ENCODE assay signal across 11 mouse cellular contexts in genomic region chr2:158144750-158145527, GRCm38 (mm10). TPM values are rescaled to one million over a fixed set of nuclear protein-coding genes. Genes with fewer than 3 reads are reported as not detected.
A peak's percentile ranks its signal among the peaks of the same experiment; 100 is the strongest.
DNase-seq lines count a peak whose midpoint lies in the region; ATAC-seq and TF ChIP-seq lines count a peak whose summit lies in the region.
"Had no signal": no experiment of that assay in that cellular context is flagged by ENCODE, and none has a peak within 500 bp of the region (broad histone marks: within the 10 kb centered on the region; RNA-seq: fewer than 3 reads in every experiment).

No protein-coding gene starts in this region.

- ATAC-seq in heart, embryonic 14.5 days (ENCODE audit: insufficient number of reproducible peaks, insufficient read depth, low FRiP score, low read depth) = no peak
- no peak for ATAC-seq in limb, embryonic 15.5 days (ENCODE audit: insufficient number of reproducible peaks, low FRiP score, low TSS enrichment, low read depth)
- no peak for ATAC-seq in stomach, embryonic 16.5 days (ENCODE audit: insufficient read depth, low FRiP score)
- ATAC-seq: activated CD4-positive, CD25-positive, alpha-beta regulatory T cell, adult 4 months had no signal

- H3K27me3 ChIP-seq in heart, embryonic 14.5 days (ENCODE audit: control insufficient read depth, insufficient read depth, low read length) = no peaks in the 10 kb centered on the region
- H3K27me3 ChIP-seq in spleen, adult 2 months (ENCODE audit: control insufficient read depth, insufficient read depth, low read length) = no peaks in the 10 kb centered on the region
- peaks cover 18% of the 10 kb centered on the region for H3K27me3 ChIP-seq in limb, embryonic 15.5 days
- no peaks in the 10 kb centered on the region for H3K27me3 ChIP-seq in stomach, embryonic 16.5 days (ENCODE audit: control insufficient read depth, insufficient read depth, low read length)

- no peaks in the 10 kb centered on the region for H3K9me3 ChIP-seq in heart, embryonic 14.5 days (ENCODE audit: control insufficient read depth, low read length)
- H3K9me3 ChIP-seq in limb, embryonic 15.5 days = no peaks in the 10 kb centered on the region
- H3K9me3 ChIP-seq in stomach, embryonic 16.5 days (replicated peaks; ENCODE audit: control insufficient read depth, low read length) = no peaks in the 10 kb centered on the region
- H3K9me3 ChIP-seq: forebrain, embryonic 12.5 days had no signal

- intact Hi-C loops in heart, postnatal 14 days (cut with DNase I) = loop anchor here (5.0 kb wide), 2 partner anchors 83 to 98 kb away; no protein-coding TSS in a partner anchor

- no peak for TF ChIP-seq CTCF in spleen, adult 2 months (IDR thresholded peaks at IDR 0.05; ENCODE audit: extremely low read depth, insufficient read depth, insufficient read length, insufficient replicate concordance)

- peak overlapping the region; percentile 85 for H3K4me2 ChIP-seq in heart, embryonic 14.5 days (ENCODE audit: low read length)
- H3K4me2 ChIP-seq in limb, embryonic 15.5 days = peak overlapping the region; percentile 2; the same call in 1 of the 2 replicates
- peak overlapping the region; percentile 57 for H3K4me2 ChIP-seq in stomach, embryonic 16.5 days (ENCODE audit: low read depth, low read length)

- peak overlapping the region; percentile 72 to 99 for H3K27ac ChIP-seq in heart, embryonic 14.5 days (replicated peaks in 1 of 2; ENCODE audit: control insufficient read depth in 1 of 2, insufficient read depth in 1 of 2, low read depth in 2 of 2, low read length in 2 of 2)
- 0 out of 2 replicates have a peak overlapping the region, but pooled peaks have one; percentile 5 for H3K27ac ChIP-seq in spleen, adult 2 months (ENCODE audit: insufficient read depth, low read length)
- H3K27ac ChIP-seq in limb, embryonic 15.5 days = no peak overlapping the region
- H3K27ac ChIP-seq in stomach, embryonic 16.5 days (ENCODE audit: low read length) = peak overlapping the region; percentile 17
- H3K27ac ChIP-seq: forebrain, embryonic 12.5 days had no signal

- no peak for TF ChIP-seq POLR2A in spleen, adult 2 months (IDR thresholded peaks at IDR 0.05; ENCODE audit: low read depth, low read length)

- H3K36me3 ChIP-seq in heart, embryonic 14.5 days (ENCODE audit: control insufficient read depth, insufficient read depth, low read length) = peaks cover 27% of the 10 kb centered on the region
- H3K36me3 ChIP-seq in spleen, adult 2 months (ENCODE audit: control insufficient read depth, insufficient read depth, low read length) = no peaks in the 10 kb centered on the region
- H3K36me3 ChIP-seq in limb, embryonic 15.5 days = no peaks in the 10 kb centered on the region
- no peaks in the 10 kb centered on the region for H3K36me3 ChIP-seq in stomach, embryonic 16.5 days (ENCODE audit: control insufficient read depth, insufficient read depth, low read length)
- H3K36me3 ChIP-seq: forebrain, embryonic 12.5 days had no signal

- 42% methylated on average over 6 of the region's 6 CpGs for WGBS in heart, embryonic 14.5 days
- WGBS in spleen, adult 2 months = 88% methylated on average over 6 of the region's 6 CpGs
- 81% methylated on average over 6 of the region's 6 CpGs for WGBS in limb, embryonic 15.5 days
- 73% methylated on average over 6 of the region's 6 CpGs for WGBS in stomach, embryonic 16.5 days

- no peak for DNase-seq in heart, postnatal 14 days
- no peak for DNase-seq in spleen, adult 2 months (ENCODE audit: low read depth in 1 of 2, low spot score in 2 of 2)
- DNase-seq in spleen, adult 12 weeks (ENCODE audit: low spot score) = no peak
- no peak for DNase-seq in layer of hippocampus, postnatal 25 days (ENCODE audit: extremely low spot score in 1 of 2, low spot score in 1 of 2)
- no peak for DNase-seq in ovary, postnatal 14 days (ENCODE audit: low spot score)
- DNase-seq: cerebellum, adult 11-12 months had no signal

- peak overlapping the region; percentile 71 to 74 for H3K4me3 ChIP-seq in heart, embryonic 14.5 days (ENCODE audit: control insufficient read depth in 1 of 2, insufficient read depth in 1 of 2, low read depth in 1 of 2, low read length in 2 of 2)
- peak overlapping the region; percentile 25; the same call in 1 of the 2 replicates for H3K4me3 ChIP-seq in spleen, adult 2 months (ENCODE audit: extremely low read depth, insufficient read depth, insufficient read length)
- H3K4me3 ChIP-seq in limb, embryonic 15.5 days = no peak overlapping the region
- peak overlapping the region; percentile 59 for H3K4me3 ChIP-seq in stomach, embryonic 16.5 days (replicated peaks; ENCODE audit: low read length)

- H3K4me1 ChIP-seq in heart, embryonic 14.5 days (ENCODE audit: control insufficient read depth in 2 of 2, insufficient read depth in 2 of 2, low read length in 2 of 2) = peaks cover 39 to 56% of the 10 kb centered on the region in 2 experiments
- 0 out of 2 replicates have a peak, but pooled peaks cover 2% of the 10 kb centered on the region for H3K4me1 ChIP-seq in spleen, adult 2 months (ENCODE audit: control insufficient read depth, insufficient read depth, insufficient read length)
- peaks cover 54% of the 10 kb centered on the region for H3K4me1 ChIP-seq in limb, embryonic 15.5 days
- peaks cover 46% of the 10 kb centered on the region for H3K4me1 ChIP-seq in stomach, embryonic 16.5 days (ENCODE audit: control insufficient read depth, insufficient read depth, low read length)

- peak overlapping the region; percentile 95 for H3K9ac ChIP-seq in heart, embryonic 14.5 days (ENCODE audit: low read length)
- H3K9ac ChIP-seq in limb, embryonic 15.5 days = no peak overlapping the region
- peak overlapping the region; percentile 77 for H3K9ac ChIP-seq in stomach, embryonic 16.5 days (ENCODE audit: low read length)
- H3K9ac ChIP-seq: forebrain, embryonic 12.5 days had no signal

RNA-seq across cellular contexts. Expression of gene Tgm2, which starts 1.3 kb away (rescaled TPM):
- polyA plus RNA-seq in heart, embryonic 14.5 days (2014; fragmentation: Nextera tagmentation; extraction: Ambion mirVana) = 140 and 160 TPM in 2 replicates
- 100 to 1,000 TPM; 181 to 209 TPM for total RNA-seq in heart, postnatal 14 days (2021)
- 53.3 and 66.9 TPM in 2 replicates for polyA plus RNA-seq in spleen, adult 2 months (2012; rRNA removed)
- 13.3 and 18.1 TPM in 2 replicates for polyA plus RNA-seq in limb, embryonic 15.5 days (2015; fragmentation: Nextera tagmentation; extraction: Ambion mirVana)
- polyA plus RNA-seq in stomach, embryonic 16.5 days (2015; fragmentation: Nextera tagmentation; extraction: Ambion mirVana) = 123 and 133 TPM in 2 replicates
- total RNA-seq in layer of hippocampus, postnatal 25 days (2021) = 10 to 100 TPM in 1 of 2 experiments, 1 to 10 TPM in 1; 6.3 to 11.2 TPM

Comparison
In these comparisons a context has a peak if more than half of its experiments do, and no peak if none do; other contexts are left out.
1. H3K4me2 ChIP-seq: peak in every context shown above with its lines; median percentile 85 in heart, embryonic 14.5 days; 57 in stomach, embryonic 16.5 days; 2 in limb, embryonic 15.5 days.